Mouse (Mus musculus) heart, adult 2 months (tissue): Measurements from ENCODE around the gene Neil1.
A peak's percentile ranks its signal among the peaks of the same experiment; 100 is the strongest.

ENCODE experiments used
- CTCF ChIP-seq: fragments of 200-600 bp; IDR thresholded peaks from 2 replicates; pipeline ENCODE4 v1.8.1; 2022; ENCODE audit warnings: antibody characterized with exemption, mild to moderate bottlenecking, moderate library complexity
- EP300 ChIP-seq: fragments of 200-500 bp; IDR thresholded peaks from 2 replicates; pipeline ENCODE4 v1.6.1; 2011; ENCODE audit warnings: low read depth, low read length, control low read depth; ENCODE audit not compliant: insufficient read depth
- POLR2A ChIP-seq: fragments of 200-500 bp; IDR thresholded peaks from 2 replicates; pipeline ENCODE4 v1.6.1; 2011; ENCODE audit warnings: mild to moderate bottlenecking, low read depth, low read length, control low read depth; ENCODE audit not compliant: insufficient read depth

GRCm38 (mm10) chr9:57158013-57158470, 9.9 kb upstream of the Neil1 start, which contains the start of gene Commd4:
- peak; percentile 89; the same call in 1 of the 2 replicates for TF ChIP-seq EP300
- TF ChIP-seq CTCF = no peak
- peak; percentile 69 for TF ChIP-seq POLR2A
